Mouse (Mus musculus): ENCODE data around the gene Tbccd1. TPM values are rescaled to one million over a fixed set of nuclear protein-coding genes. Genes with fewer than 3 reads are reported as not detected.
"Not testable (repeated sequence)": the region's sequence is repeated elsewhere in the genome, so short reads cannot be mapped to it uniquely, and the experiment has no call there.

The Tbccd1 gene
- polyA plus RNA-seq, 1 experiment from 2014 or later, result 36.0 TPM

GRCm38 (mm10) chr16:22779228-22779835 is 78.1 kb downstream of the Tbccd1 start:
- no peak for ATAC-seq (ENCODE audit: low FRiP score, low TSS enrichment)
- H3K4me3 ChIP-seq (ENCODE audit: low read length), result no peak overlapping the region
- no peak overlapping the region for H3K27ac ChIP-seq (ENCODE audit: low read depth, low read length)
- no peaks in the 10 kb centered on the region for H3K36me3 ChIP-seq (ENCODE audit: control insufficient read depth, insufficient read depth, low read length)
- WGBS, result 96% methylated on average over 3 of the region's 3 CpGs
- no peak overlapping the region for H3K9ac ChIP-seq (ENCODE audit: low read depth, low read length)
- H3K4me1 ChIP-seq (ENCODE audit: control insufficient read depth, insufficient read depth, low read length), result no peaks in the 10 kb centered on the region
- no peaks in the 10 kb centered on the region for H3K9me3 ChIP-seq (ENCODE audit: control insufficient read depth, low read length)
- H3K4me2 ChIP-seq (replicated peaks; ENCODE audit: low read depth, low read length), result no peak overlapping the region
- H3K27me3 ChIP-seq (ENCODE audit: control insufficient read depth, insufficient read depth, low read length), result no peaks in the 10 kb centered on the region

GRCm38 (mm10) chr16:22778296-22778695 is 79.2 kb downstream of the Tbccd1 start:
- H3K9me3 ChIP-seq (ENCODE audit: control insufficient read depth, low read length); H3K4me3 ChIP-seq (ENCODE audit: low read length); ATAC-seq (ENCODE audit: low FRiP score, low TSS enrichment); H3K4me2 ChIP-seq (replicated peaks; ENCODE audit: low read depth, low read length); H3K9ac ChIP-seq (ENCODE audit: low read depth, low read length); H3K27ac ChIP-seq (ENCODE audit: low read depth, low read length); H3K27me3 ChIP-seq (ENCODE audit: control insufficient read depth, insufficient read depth, low read length); H3K4me1 ChIP-seq (ENCODE audit: control insufficient read depth, insufficient read depth, low read length); H3K36me3 ChIP-seq (ENCODE audit: control insufficient read depth, insufficient read depth, low read length): not testable (repeated sequence)
- WGBS, result 91% methylated on average over 12 of the region's 12 CpGs

GRCm38 (mm10) chr16:22775471-22775985 is 81.9 kb downstream of the Tbccd1 start:
- Histone ChIP-seq H3K9ac (ENCODE audit: low read depth, low read length) (no peak overlapping the region), H3K4me1 (ENCODE audit: control insufficient read depth, insufficient read depth, low read length) (no peaks in the 10 kb centered on the region), H3K4me3 (ENCODE audit: low read length) (no peak overlapping the region), H3K27me3 (ENCODE audit: control insufficient read depth, insufficient read depth, low read length) (no peaks in the 10 kb centered on the region), H3K9me3 (ENCODE audit: control insufficient read depth, low read length) (no peaks in the 10 kb centered on the region), H3K36me3 (ENCODE audit: control insufficient read depth, insufficient read depth, low read length) (no peaks in the 10 kb centered on the region), H3K27ac (ENCODE audit: low read depth, low read length) (no peak overlapping the region), H3K4me2 (replicated peaks; ENCODE audit: low read depth, low read length) (no peak overlapping the region)
- 76% methylated on average over 5 of the region's 5 CpGs for WGBS
- no peak for ATAC-seq (ENCODE audit: low FRiP score, low TSS enrichment)

GRCm38 (mm10) chr16:22768661-22769060 is 88.8 kb downstream of the Tbccd1 start:
- no peak overlapping the region for H3K4me2 ChIP-seq (replicated peaks; ENCODE audit: low read depth, low read length)
- H3K27me3 ChIP-seq (ENCODE audit: control insufficient read depth, insufficient read depth, low read length), result no peaks in the 10 kb centered on the region
- no peak overlapping the region for H3K4me3 ChIP-seq (ENCODE audit: low read length)
- no peaks in the 10 kb centered on the region for H3K36me3 ChIP-seq (ENCODE audit: control insufficient read depth, insufficient read depth, low read length)
- no peak overlapping the region for H3K27ac ChIP-seq (ENCODE audit: low read depth, low read length)
- ATAC-seq (ENCODE audit: low FRiP score, low TSS enrichment), result no peak
- no peaks in the 10 kb centered on the region for H3K4me1 ChIP-seq (ENCODE audit: control insufficient read depth, insufficient read depth, low read length)
- no peak overlapping the region for H3K9ac ChIP-seq (ENCODE audit: low read depth, low read length)
- no peaks in the 10 kb centered on the region for H3K9me3 ChIP-seq (ENCODE audit: control insufficient read depth, low read length)
- 87% methylated on average over 8 of the region's 8 CpGs for WGBS

GRCm38 (mm10) chr16:22767405-22767804 is 90.1 kb downstream of the Tbccd1 start:
- H3K4me1 ChIP-seq (ENCODE audit: control insufficient read depth, insufficient read depth, low read length), result no peaks in the 10 kb centered on the region
- H3K36me3 ChIP-seq (ENCODE audit: control insufficient read depth, insufficient read depth, low read length), result no peaks in the 10 kb centered on the region
- H3K27me3 ChIP-seq (ENCODE audit: control insufficient read depth, insufficient read depth, low read length), result no peaks in the 10 kb centered on the region
- ATAC-seq (ENCODE audit: low FRiP score, low TSS enrichment), result no peak
- WGBS, result 90% methylated on average over 3 of the region's 3 CpGs
- H3K4me2 ChIP-seq (replicated peaks; ENCODE audit: low read depth, low read length), result no peak overlapping the region
- no peak overlapping the region for H3K4me3 ChIP-seq (ENCODE audit: low read length)
- no peak overlapping the region for H3K27ac ChIP-seq (ENCODE audit: low read depth, low read length)
- H3K9ac ChIP-seq (ENCODE audit: low read depth, low read length), result no peak overlapping the region
- H3K9me3 ChIP-seq (ENCODE audit: control insufficient read depth, low read length), result no peaks in the 10 kb centered on the region

- no peak overlapping the region for H3K9ac ChIP-seq (ENCODE audit: low read depth, low read length)
- H3K27ac ChIP-seq (ENCODE audit: low read depth, low read length), result no peak overlapping the region
- H3K4me1 ChIP-seq (ENCODE audit: control insufficient read depth, insufficient read depth, low read length), result no peaks in the 10 kb centered on the region
- no peaks in the 10 kb centered on the region for H3K9me3 ChIP-seq (ENCODE audit: control insufficient read depth, low read length)
- WGBS, result 72% methylated on average over 16 of the region's 16 CpGs
- no peak overlapping the region for H3K4me2 ChIP-seq (replicated peaks; ENCODE audit: low read depth, low read length)
- no peaks in the 10 kb centered on the region for H3K27me3 ChIP-seq (ENCODE audit: control insufficient read depth, insufficient read depth, low read length)
- H3K4me3 ChIP-seq (ENCODE audit: low read length), result no peak overlapping the region
- no peaks in the 10 kb centered on the region for H3K36me3 ChIP-seq (ENCODE audit: control insufficient read depth, insufficient read depth, low read length)
- no peak for ATAC-seq (ENCODE audit: low FRiP score, low TSS enrichment)
These were observed 90.7 kb downstream of the Tbccd1 start for GRCm38 (mm10) chr16:22766738-22767211.

- H3K9ac ChIP-seq (ENCODE audit: low read depth, low read length), result no peak overlapping the region
- H3K4me2 ChIP-seq (replicated peaks; ENCODE audit: low read depth, low read length), result no peak overlapping the region
- H3K4me1 ChIP-seq (ENCODE audit: control insufficient read depth, insufficient read depth, low read length), result no peaks in the 10 kb centered on the region
- WGBS, result 89% methylated on average over 7 of the region's 7 CpGs
- no peak for ATAC-seq (ENCODE audit: low FRiP score, low TSS enrichment)
- H3K27me3 ChIP-seq (ENCODE audit: control insufficient read depth, insufficient read depth, low read length), result no peaks in the 10 kb centered on the region
- H3K27ac ChIP-seq (ENCODE audit: low read depth, low read length), result no peak overlapping the region
- no peaks in the 10 kb centered on the region for H3K36me3 ChIP-seq (ENCODE audit: control insufficient read depth, insufficient read depth, low read length)
- H3K9me3 ChIP-seq (ENCODE audit: control insufficient read depth, low read length), result 0 out of 2 replicates have a peak, but pooled peaks cover 2% of the 10 kb centered on the region
- no peak overlapping the region for H3K4me3 ChIP-seq (ENCODE audit: low read length)
These were observed 91.9 kb downstream of the Tbccd1 start for GRCm38 (mm10) chr16:22765531-22765930.

Other genes starting within 250 kb of the Tbccd1 start
- 0.17 and 0.51 TPM in 2 replicates for gene Dgkg, start 200.4 kb downstream of the Tbccd1 start, polyA plus RNA-seq (2014; fragmentation: Nextera tagmentation; extraction: Ambion mirVana)
- gene Crygs, start 46.1 kb downstream of the Tbccd1 start, polyA plus RNA-seq (2014; fragmentation: Nextera tagmentation; extraction: Ambion mirVana), result 0.26 TPM in 1 of 2 replicates, not detected in the other
- 73.6 and 112 TPM in 2 replicates for gene Dnajb11, start 176 bp upstream of the Tbccd1 start, polyA plus RNA-seq (2014; fragmentation: Nextera tagmentation; extraction: Ambion mirVana)
- gene Ahsg, start 33.6 kb upstream of the Tbccd1 start, polyA plus RNA-seq (2014; fragmentation: Nextera tagmentation; extraction: Ambion mirVana), result 0.31 and 1.1 TPM in 2 replicates
- not detected in 2 replicates for gene Fetub, start 60.7 kb upstream of the Tbccd1 start, polyA plus RNA-seq (2014; fragmentation: Nextera tagmentation; extraction: Ambion mirVana)
- gene Hrg, start 93.4 kb upstream of the Tbccd1 start, polyA plus RNA-seq (2014; fragmentation: Nextera tagmentation; extraction: Ambion mirVana), result not detected in 2 replicates
- gene Kng2, start 171.8 kb upstream of the Tbccd1 start, polyA plus RNA-seq (2014; fragmentation: Nextera tagmentation; extraction: Ambion mirVana), result 1.4 and 2.5 TPM in 2 replicates
- gene Kng1, start 200.2 kb upstream of the Tbccd1 start, polyA plus RNA-seq (2014; fragmentation: Nextera tagmentation; extraction: Ambion mirVana), result 0.20 and 0.49 TPM in 2 replicates
- 215 and 226 TPM in 2 replicates for gene Eif4a2, start 249.8 kb upstream of the Tbccd1 start, polyA plus RNA-seq (2014; fragmentation: Nextera tagmentation; extraction: Ambion mirVana)